ENCODE assay signal across 8 mouse cellular contexts in the genomic region with DNA sequence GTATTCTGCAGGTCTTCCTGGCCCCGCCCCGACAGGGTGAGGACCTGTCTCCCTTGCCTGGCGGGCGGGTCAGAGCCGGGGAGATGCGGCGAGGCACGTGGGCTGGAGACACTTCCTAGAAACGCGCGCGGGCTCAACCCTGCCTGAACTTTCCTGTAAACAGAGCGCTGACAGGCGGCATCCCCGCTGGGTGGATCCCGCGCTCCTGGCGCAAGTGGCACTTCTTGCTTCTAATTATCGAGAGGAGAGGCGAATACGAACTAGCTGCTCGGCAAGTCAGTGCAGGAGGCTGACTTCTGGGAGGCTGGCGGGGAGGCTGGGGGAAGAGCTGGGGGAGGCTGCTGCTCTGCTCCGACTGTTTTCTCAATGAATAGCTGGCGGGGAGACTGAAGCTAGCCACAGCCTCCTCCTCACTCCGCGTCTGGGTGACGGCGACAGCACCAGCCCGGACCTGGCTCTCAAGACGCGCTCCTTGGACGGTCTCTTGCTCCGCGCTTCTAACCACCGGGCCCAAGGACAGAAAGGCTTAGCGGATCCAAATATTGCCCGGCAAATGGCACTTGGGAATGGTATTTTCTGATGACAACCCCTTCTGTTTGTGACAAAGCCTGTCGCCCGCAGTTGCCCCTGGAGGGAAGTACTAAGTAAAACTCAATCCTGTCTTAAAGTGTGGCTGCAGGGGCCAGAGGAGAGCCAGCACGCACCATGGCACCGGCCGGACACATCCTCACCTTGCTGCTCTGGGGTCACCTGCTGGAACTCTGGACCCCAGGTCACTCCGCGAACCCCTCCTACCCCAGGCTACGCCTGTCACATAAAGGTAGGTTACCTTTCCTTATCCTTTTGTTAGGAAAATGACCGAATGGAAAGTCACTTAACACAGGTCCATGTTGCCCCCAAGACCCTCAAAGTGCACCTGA. TPM values are rescaled to one million over a fixed set of nuclear protein-coding genes. Genes with fewer than 3 reads are reported as not detected.
DNase-seq lines count a peak whose midpoint lies in the region; ATAC-seq and TF ChIP-seq lines count a peak whose summit lies in the region.

Gene Sema3e (plus strand): TSS at position 72 of the 920 bp plus-strand sequence.

- H3K4me2 ChIP-seq in forebrain, embryonic 15.5 days (replicated peaks) = peak within 1 kb of the TSS; percentile 67
- H3K4me2 ChIP-seq in intestine, embryonic 15.5 days (replicated peaks) = peak within 1 kb of the TSS; percentile 91

- in situ Hi-C loops in ES-E14 (cut with MboI; ENCODE audit: low sequenced_read_pairs in 2 of 2, unreplicated experiment in 2 of 2) = no loop called here

- no peak within 1 kb of the TSS for H3K27ac ChIP-seq in ES-E14 (ENCODE audit: insufficient read depth, low read depth, low read length, poor library complexity, severe bottlenecking)
- H3K27ac ChIP-seq in forebrain, embryonic 15.5 days (replicated peaks) = no peak within 1 kb of the TSS
- no peak within 1 kb of the TSS for H3K27ac ChIP-seq in intestine, embryonic 15.5 days

- H3K9me3 ChIP-seq in ES-E14 (ENCODE audit: control insufficient read depth, insufficient read depth, low read depth, low read length) = no peaks in the 10 kb centered on the region
- peaks cover 2% of the 10 kb centered on the region; the same call in 1 of the 2 replicates for H3K9me3 ChIP-seq in forebrain, embryonic 15.5 days
- no peaks in the 10 kb centered on the region for H3K9me3 ChIP-seq in intestine, embryonic 15.5 days

- peak within 1 kb of the TSS; percentile 73 to 78 for H3K4me3 ChIP-seq in ES-E14 (ENCODE audit: insufficient read depth in 1 of 2, low read depth in 1 of 2, low read length in 2 of 2, poor library complexity in 1 of 2, severe bottlenecking in 1 of 2)
- H3K4me3 ChIP-seq in forebrain, embryonic 15.5 days = peak within 1 kb of the TSS; percentile 46
- H3K4me3 ChIP-seq in intestine, embryonic 15.5 days (replicated peaks) = peak within 1 kb of the TSS; percentile 46

- peak; percentile 87 for ATAC-seq in forebrain, embryonic 15.5 days (replicated peaks)
- ATAC-seq in intestine, embryonic 15.5 days = peak; percentile 92

- H3K4me1 ChIP-seq in ES-E14 (ENCODE audit: control insufficient read depth in 2 of 2, insufficient read depth in 2 of 2, low read length in 2 of 2, poor library complexity in 1 of 2) = peaks cover 2% of the 10 kb centered on the region in 2 experiments; a peak in 1 of 4 replicates
- peaks cover 10% of the 10 kb centered on the region for H3K4me1 ChIP-seq in forebrain, embryonic 15.5 days
- peaks cover 3% of the 10 kb centered on the region; the same call in 1 of the 2 replicates for H3K4me1 ChIP-seq in intestine, embryonic 15.5 days (replicated peaks)

- H3K27me3 ChIP-seq in forebrain, embryonic 15.5 days = no peaks in the 10 kb centered on the region
- no peaks in the 10 kb centered on the region for H3K27me3 ChIP-seq in intestine, embryonic 15.5 days (replicated peaks)

- DNase-seq in ES-E14 (ENCODE audit: low read depth, low spot score) = peak; percentile 73
- peak; percentile 28 for DNase-seq in cerebellum, adult 11-12 months
- DNase-seq in left cerebral cortex, postnatal 10 days (ENCODE audit: extremely low spot score in 1 of 2, low spot score in 2 of 2) = peak; percentile 10 to 43
- DNase-seq in lung, postnatal 36 days = peak; percentile 66
- DNase-seq in right cerebral cortex, postnatal 14 days = peak; percentile 22
- no peak for DNase-seq in spleen, postnatal 36 days (ENCODE audit: low spot score in 2 of 2)

- WGBS in forebrain, embryonic 15.5 days = under 1% methylated on average over 47 of the region's 47 CpGs
- 2% methylated on average over 47 of the region's 47 CpGs for WGBS in intestine, embryonic 15.5 days

- H3K9ac ChIP-seq in ES-E14 (ENCODE audit: insufficient read depth, low read depth, low read length, poor library complexity, severe bottlenecking) = peak within 1 kb of the TSS; percentile 51
- H3K9ac ChIP-seq in forebrain, embryonic 15.5 days (replicated peaks) = peak within 1 kb of the TSS; percentile 48
- H3K9ac ChIP-seq in intestine, embryonic 15.5 days = peak within 1 kb of the TSS; percentile 37

- intact Hi-C loops in left cerebral cortex, postnatal 10 days (cut with DNase I) = no loop called here

- no peaks in the 10 kb centered on the region for H3K36me3 ChIP-seq in ES-E14 (ENCODE audit: control insufficient read depth, insufficient read depth, low read length, poor library complexity, severe bottlenecking)
- no peaks in the 10 kb centered on the region for H3K36me3 ChIP-seq in forebrain, embryonic 15.5 days
- no peaks in the 10 kb centered on the region for H3K36me3 ChIP-seq in intestine, embryonic 15.5 days

TF ChIP-seq in ES-E14, 5 proteins besides CTCF, POLR2A, EP300 and RAD21:
- no peak for TF ChIP-seq ZC3H11A (IDR thresholded peaks at IDR 0.05; ENCODE audit: borderline replicate concordance, low read depth, low read length)

RNA-seq across cellular contexts. Expression of gene Sema3e, which starts in this region (rescaled TPM):
- 24.6 and 25.9 TPM in 2 replicates for total RNA-seq in ES-E14 (2012; rRNA removed)
- 1.8 and 2.3 TPM in 2 replicates for polyA plus RNA-seq in forebrain, embryonic 15.5 days (2015; fragmentation: Nextera tagmentation; extraction: Ambion mirVana)
- 1.9 and 2.1 TPM in 2 replicates for polyA plus RNA-seq in intestine, embryonic 15.5 days (2015; fragmentation: Nextera tagmentation; extraction: Ambion mirVana)
- total RNA-seq in left cerebral cortex, postnatal 10 days (2021) = 10 to 100 TPM; 10.3 to 11.9 TPM

Comparison
In these comparisons a context has a peak if more than half of its experiments do, and no peak if none do; other contexts are left out.
1. DNase-seq: peak in ES-E14 (single experiment), cerebellum, adult 11-12 months (single experiment), left cerebral cortex, postnatal 10 days (2 of 2), lung, postnatal 36 days (single experiment) and right cerebral cortex, postnatal 14 days (single experiment); none in spleen, postnatal 36 days (0 of 2).
2. Peak in every context shown above with its lines, with median percentiles within 50 percentile points of each other: H3K4me3 ChIP-seq and H3K9ac ChIP-seq.